Mouse (Mus musculus): Measurements from ENCODE around the gene Taf1c.

Taf1c gene

GRCm38 (mm10) chr8:119604996-119605395 lies at the start of gene Taf1c:
TSS of gene Taf1c (minus strand) at chr8:119605222.
- DNase-seq (ENCODE audit: low spot score) = peak; percentile 96

GRCm38 (mm10) chr8:119651324-119651723 lies 46.3 kb upstream of the Taf1c start:
- DNase-seq (ENCODE audit: low spot score) = no peak

DNA sequence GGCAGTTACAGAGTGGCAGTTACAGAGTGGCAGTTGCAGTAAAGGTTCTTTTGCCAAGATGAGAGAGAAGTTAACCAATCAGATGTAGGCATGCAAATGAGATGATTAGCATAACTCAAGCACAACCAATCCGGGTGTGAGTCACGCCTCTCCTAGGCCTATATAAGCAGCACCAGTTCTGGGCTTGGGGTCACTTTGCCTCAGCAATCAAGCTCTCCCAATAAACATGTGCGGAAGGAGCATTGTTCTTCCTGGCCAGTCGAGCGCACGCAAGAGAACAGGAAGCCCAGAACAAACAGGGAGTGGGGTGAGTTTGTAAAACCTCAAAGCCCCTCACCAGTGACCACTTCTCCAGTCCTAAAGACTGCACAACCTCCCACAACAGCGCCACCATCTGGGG lies 41.8 kb upstream of the Taf1c start:
- DNase-seq (ENCODE audit: low spot score) = no peak

- no peak for DNase-seq (ENCODE audit: low spot score)
Observed at GRCm38 (mm10) chr8:119646197-119646596, 41.2 kb upstream of the Taf1c start.

- DNase-seq (ENCODE audit: low spot score) = no peak
Observed at GRCm38 (mm10) chr8:119644981-119645597, 40.1 kb upstream of the Taf1c start.

GRCm38 (mm10) chr8:119644429-119644960 lies 39.5 kb upstream of the Taf1c start:
- DNase-seq (ENCODE audit: low spot score) = no peak

- no peak for DNase-seq (ENCODE audit: low spot score)
Observed at GRCm38 (mm10) chr8:119642960-119643359, 37.9 kb upstream of the Taf1c start.

DNA sequence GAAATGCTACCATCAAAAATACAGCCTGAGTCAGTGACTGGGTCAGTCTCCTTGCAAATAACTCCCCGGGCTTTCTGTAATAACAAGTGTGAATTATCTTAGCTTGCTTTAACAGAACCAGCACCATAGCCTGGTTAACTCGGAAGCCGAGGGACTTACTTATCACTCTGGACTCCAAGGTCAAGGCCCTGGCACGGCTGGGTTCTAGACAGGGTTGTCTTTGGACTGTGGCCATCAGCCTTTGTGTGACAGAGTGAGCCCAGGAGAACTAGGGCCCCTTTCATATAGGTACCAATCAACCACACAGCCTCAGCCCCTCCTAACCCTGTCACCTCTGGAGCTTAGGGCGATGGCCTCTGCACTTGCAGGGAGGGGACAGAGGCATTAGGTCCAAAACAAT lies 36.0 kb upstream of the Taf1c start:
- DNase-seq (ENCODE audit: low spot score) = no peak

DNA sequence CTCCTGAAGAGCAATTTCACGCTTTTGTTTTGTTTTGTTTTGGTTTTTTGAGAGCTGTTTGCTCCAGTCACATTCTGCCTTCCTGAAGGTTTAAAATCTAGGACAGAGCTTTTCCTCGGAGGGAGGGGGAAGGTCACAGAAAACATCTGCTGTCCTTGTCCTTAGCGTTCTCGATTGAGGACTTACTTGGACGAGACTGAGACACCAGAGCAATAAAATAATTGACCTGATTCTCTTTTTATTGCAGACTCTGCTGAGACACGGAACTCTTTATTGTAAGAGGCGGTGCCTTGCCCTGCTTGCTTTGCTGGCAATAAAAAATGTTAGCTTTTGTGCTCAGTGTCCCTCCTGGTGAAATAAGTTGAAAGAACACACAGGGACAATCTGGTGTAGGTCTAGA lies 34.8 kb upstream of the Taf1c start:
- no peak for DNase-seq (ENCODE audit: low spot score)

DNA sequence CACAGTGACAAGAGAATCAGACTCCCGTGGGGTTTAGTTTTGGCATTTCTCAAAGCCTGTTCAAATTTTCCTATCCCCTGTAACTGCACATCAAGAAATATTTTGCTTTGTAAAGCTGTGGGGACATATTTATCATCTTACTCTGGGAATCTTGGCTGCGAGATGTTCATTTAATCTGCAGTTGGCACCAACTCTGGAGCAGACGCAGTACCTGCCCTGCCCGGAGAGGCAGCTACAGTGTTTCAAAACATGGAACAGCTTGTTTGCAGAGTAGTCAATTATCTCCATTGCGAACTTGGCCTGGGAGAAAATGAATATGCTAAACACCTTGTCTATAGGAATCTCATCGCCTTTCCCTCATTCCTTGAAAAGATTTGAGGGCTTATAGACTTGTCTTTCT lies 33.2 kb upstream of the Taf1c start:
- no peak for DNase-seq (ENCODE audit: low spot score)

- DNase-seq (ENCODE audit: low spot score) = no peak
Observed at GRCm38 (mm10) chr8:119637381-119637780, 32.4 kb upstream of the Taf1c start.

- no peak for DNase-seq (ENCODE audit: low spot score)
Observed at GRCm38 (mm10) chr8:119636766-119637165, 31.7 kb upstream of the Taf1c start.

DNA sequence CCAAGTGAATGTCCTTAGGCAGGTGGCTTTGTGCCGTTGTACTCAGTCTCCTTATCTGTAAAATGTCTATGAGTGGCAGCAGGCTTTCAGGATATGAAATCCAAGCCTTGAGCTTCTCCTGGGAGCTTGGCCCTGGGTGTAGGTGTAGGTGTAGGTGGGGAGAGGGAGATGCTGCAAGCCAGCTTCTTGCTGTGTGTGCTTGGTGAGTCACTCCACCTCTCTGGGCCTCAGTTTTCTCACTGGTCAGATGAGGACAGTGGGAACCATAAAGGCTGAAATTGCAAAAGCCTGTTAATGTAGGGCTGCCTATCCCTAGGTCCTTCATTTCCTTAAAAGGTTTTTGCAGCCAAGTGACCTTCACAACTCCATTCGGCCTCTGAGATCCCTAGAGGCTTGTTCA lies 30.9 kb upstream of the Taf1c start:
- no peak for DNase-seq (ENCODE audit: low spot score)

GRCm38 (mm10) chr8:119635378-119635777 lies 30.4 kb upstream of the Taf1c start, which contains the start of gene Kcng4:
TSS of gene Kcng4 (minus strand) at chr8:119635680.
- no peak for DNase-seq (ENCODE audit: low spot score)

GRCm38 (mm10) chr8:119634616-119635336 lies 29.8 kb upstream of the Taf1c start:
- peak; percentile 55 for DNase-seq (ENCODE audit: low spot score)

GRCm38 (mm10) chr8:119632909-119633308 lies 27.9 kb upstream of the Taf1c start:
- no peak for DNase-seq (ENCODE audit: low spot score)

GRCm38 (mm10) chr8:119632246-119632645 lies 27.2 kb upstream of the Taf1c start:
- DNase-seq (ENCODE audit: low spot score) = no peak

DNA sequence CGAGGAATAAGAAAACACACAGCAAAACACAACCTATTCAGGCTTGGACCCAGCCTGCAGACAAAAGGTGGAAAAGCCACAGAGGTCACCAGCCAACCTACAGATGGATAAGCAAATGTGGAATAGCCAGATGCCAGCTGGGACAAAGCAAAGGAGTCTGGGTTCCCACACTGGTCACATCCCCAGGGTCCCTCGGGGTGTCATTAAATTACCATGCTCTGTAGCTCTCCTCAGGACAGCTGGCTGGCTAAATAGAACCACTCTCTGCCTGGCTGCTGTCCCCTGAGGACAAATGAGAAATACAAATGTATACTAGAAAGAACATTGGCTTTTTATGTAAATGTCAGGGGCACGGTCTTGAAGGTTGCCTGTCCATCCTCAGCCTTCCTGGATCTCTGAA lies 25.8 kb upstream of the Taf1c start:
- peak; percentile 40 for DNase-seq (ENCODE audit: low spot score)

DNA sequence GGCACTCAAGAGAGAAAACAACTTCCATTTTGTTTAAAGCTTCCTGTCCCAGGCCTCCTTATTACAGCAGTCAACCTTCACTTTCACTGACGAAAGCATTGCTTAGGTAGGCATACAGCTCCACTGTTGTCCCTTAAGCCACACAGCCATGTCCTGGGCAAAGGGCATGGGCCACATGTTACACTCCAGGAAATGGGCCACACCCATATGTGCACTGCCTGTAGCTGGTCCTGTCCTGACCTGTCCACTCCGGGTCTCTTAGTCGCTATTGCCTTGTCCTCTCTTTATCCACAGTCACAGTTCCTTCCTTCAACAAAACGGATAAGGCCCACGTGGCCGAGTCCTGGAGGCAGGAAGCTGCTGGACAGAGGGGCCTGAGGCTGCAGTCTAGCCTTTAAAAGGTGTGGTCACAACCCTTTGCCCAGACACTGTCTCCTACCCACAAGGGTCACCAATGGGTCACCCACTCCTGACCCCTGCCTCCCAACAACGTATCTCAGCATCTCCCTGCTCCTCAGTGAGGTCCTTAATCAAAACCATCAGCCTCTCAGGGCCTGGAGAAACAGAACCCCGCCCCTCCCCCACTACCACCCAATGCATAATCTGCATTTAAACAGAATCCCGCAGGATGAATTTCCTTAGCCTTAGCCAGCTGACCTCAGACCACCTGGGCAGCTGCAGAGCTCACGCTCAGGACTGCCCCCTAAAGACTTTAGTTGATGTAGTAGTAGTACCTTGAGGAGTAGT lies 22.8 kb upstream of the Taf1c start:
- peak; percentile 71 for DNase-seq (ENCODE audit: low spot score)

GRCm38 (mm10) chr8:119627199-119627598 lies 22.2 kb upstream of the Taf1c start:
- DNase-seq (ENCODE audit: low spot score) = no peak

- no peak for DNase-seq (ENCODE audit: low spot score)
Observed at GRCm38 (mm10) chr8:119625788-119626187, 20.8 kb upstream of the Taf1c start.

- no peak for DNase-seq (ENCODE audit: low spot score)
Observed at GRCm38 (mm10) chr8:119624916-119625315, 19.9 kb upstream of the Taf1c start.

DNA sequence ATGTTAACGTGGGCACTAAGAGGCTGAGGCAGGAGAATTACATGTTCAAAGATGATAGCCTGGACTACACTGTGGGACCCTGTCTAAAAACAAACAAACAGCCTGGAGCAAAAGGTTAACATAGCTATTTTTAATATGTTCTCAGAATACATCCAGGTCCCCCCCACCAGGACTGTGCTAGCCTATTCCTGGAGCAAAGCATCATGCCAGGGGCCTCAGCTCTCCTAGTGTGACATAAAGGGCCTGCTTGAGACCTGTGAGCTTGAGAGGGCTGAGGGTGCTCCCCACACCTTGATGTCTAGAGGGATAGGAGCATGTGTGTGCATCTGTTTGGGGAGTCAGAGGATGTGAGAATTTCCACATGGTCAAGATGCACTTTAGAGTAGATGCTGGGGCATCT lies 18.7 kb upstream of the Taf1c start:
- DNase-seq (ENCODE audit: low spot score) = no peak

All from embryo, embryonic 10 days (tissue).